Mouse (Mus musculus): Measurements from ENCODE around the gene Derl3. TPM values are rescaled to one million over a fixed set of nuclear protein-coding genes. Genes with fewer than 3 reads are reported as not detected.

Derl3 gene
- polyA plus RNA-seq, 1 experiment from 2014 or later: 3.7 TPM

DNA sequence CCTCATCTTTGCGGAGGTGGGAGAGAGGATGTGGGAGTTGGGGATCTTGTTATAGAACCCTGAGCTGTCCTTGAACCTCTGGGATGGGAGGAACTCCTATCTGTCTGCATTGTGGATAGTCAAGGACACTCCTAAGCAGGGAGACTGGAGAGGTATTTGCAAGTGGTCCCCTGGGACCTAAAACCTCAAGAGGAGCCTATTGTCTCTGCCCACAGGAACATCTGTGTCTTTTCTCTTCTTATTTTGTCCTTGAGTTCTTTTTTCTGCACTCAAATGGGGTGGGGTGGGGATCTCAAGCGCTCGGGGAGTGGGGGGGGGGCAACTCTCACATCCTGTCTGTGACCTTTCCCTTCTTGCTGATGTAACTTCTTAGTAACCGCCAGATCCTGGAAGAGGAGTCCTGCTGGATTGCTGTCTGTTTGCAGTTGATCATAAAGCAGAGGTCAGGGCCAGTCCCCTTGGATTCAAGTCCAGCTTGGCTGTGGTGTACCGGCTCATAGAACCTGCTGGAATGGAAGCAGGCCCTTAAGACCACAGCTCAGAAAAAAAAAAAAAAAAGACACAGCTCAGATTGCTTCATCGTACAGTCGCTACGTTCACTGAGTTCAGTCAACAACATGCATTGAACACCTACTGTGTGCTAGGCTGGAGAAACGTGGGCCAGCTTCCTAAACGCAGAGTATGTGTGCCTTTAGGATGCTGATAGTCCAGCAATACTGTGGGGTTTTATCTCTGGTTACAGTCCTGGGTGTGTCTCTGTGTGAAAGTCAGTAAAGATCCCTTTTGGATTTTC lies 44.8 kb downstream of the Derl3 start:
- Histone ChIP-seq H3K27me3 (peaks cover 48% of the 10 kb centered on the region), H3K9me3 (no peaks in the 10 kb centered on the region), H3K27ac (no peak overlapping the region), H3K4me3 (no peak overlapping the region), H3K9ac (no peak overlapping the region), H3K4me1 (peaks cover 15% of the 10 kb centered on the region), H3K4me2 (replicated peaks) (no peak overlapping the region), H3K36me3 (no peaks in the 10 kb centered on the region)
- ATAC-seq (ENCODE audit: low FRiP score, low read depth): no peak
- WGBS: 59% methylated on average over 10 of the region's 10 CpGs

DNA sequence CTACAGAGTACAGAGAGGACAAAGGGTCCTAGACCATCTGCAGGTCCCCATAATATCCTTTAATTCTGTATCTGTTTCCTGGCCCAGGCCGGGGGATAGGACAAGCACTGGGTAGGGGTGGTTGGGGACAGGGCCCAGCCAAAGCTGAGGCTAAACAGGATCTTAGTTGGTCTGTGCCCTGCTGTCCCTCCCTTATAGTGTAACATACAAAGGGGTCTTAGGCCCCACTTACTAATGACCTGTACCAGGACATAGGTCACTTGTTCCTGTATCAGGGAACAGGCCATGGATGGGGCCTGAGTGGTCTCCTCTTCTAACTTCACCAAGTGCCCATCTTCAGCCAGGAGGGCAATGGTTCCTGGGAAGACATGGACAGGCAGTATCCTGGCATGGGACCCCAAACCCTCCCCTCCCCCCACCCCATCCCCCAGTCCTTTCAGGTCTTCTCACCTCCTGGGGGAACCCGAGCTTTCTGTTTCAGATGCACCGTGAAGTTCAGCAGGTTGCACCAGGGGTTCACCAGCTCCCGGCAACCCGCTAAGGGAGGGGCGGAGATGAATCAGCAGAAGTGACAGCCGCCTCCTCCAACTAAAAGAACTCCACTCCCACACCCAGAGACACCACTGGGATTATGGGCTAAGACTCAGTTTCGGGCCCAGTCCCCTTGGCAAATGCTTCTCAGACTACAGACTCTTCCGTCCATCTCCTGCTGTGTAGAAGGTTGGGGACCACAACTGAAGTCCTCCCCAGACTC lies 46.4 kb downstream of the Derl3 start:
- H3K36me3 ChIP-seq: no peaks in the 10 kb centered on the region
- no peak for ATAC-seq (ENCODE audit: low FRiP score, low read depth)
- H3K27me3 ChIP-seq: peaks cover 48% of the 10 kb centered on the region
- H3K4me3 ChIP-seq: no peak overlapping the region
- no peaks in the 10 kb centered on the region for H3K9me3 ChIP-seq
- H3K4me2 ChIP-seq (replicated peaks): no peak overlapping the region
- 39% methylated on average over 9 of the region's 9 CpGs for WGBS
- no peak overlapping the region for H3K27ac ChIP-seq
- H3K9ac ChIP-seq: no peak overlapping the region
- peaks cover 12% of the 10 kb centered on the region for H3K4me1 ChIP-seq

DNA sequence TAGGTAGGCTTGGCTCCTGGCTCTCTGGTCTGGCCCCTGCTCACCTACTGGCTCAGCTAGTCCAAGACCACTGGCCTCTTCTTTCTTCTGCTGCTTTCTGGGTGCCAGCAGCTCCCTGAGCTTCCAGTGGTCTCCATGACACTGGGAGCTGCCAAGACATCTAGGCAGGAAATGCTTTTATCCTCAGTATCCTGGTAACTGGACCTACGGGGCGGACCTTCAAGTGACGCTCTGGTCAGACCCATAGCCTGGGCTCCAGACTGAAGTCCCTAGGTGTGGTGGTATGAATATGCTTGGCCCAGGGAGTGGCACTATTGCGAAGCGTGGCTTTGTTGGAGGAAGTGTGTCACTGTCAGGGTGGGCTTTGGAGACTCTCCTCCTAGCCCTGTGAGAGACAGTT lies 47.3 kb downstream of the Derl3 start, which contains the start of gene Gm867:
Gene Gm867, minus strand, starts transcription at position 153 of the 400 bp plus-strand sequence.
- Histone ChIP-seq H3K9ac (no peak within 1 kb of the TSS), H3K4me2 (replicated peaks) (no peak within 1 kb of the TSS), H3K4me1 (peaks cover 8% of the 10 kb centered on the region), H3K4me3 (no peak within 1 kb of the TSS), H3K27me3 (peaks cover 42% of the 10 kb centered on the region), H3K27ac (no peak within 1 kb of the TSS), H3K9me3 (no peaks in the 10 kb centered on the region), H3K36me3 (no peaks in the 10 kb centered on the region)
- ATAC-seq (ENCODE audit: low FRiP score, low read depth): no peak
- WGBS: 82% methylated on average over 5 of the region's 5 CpGs

DNA sequence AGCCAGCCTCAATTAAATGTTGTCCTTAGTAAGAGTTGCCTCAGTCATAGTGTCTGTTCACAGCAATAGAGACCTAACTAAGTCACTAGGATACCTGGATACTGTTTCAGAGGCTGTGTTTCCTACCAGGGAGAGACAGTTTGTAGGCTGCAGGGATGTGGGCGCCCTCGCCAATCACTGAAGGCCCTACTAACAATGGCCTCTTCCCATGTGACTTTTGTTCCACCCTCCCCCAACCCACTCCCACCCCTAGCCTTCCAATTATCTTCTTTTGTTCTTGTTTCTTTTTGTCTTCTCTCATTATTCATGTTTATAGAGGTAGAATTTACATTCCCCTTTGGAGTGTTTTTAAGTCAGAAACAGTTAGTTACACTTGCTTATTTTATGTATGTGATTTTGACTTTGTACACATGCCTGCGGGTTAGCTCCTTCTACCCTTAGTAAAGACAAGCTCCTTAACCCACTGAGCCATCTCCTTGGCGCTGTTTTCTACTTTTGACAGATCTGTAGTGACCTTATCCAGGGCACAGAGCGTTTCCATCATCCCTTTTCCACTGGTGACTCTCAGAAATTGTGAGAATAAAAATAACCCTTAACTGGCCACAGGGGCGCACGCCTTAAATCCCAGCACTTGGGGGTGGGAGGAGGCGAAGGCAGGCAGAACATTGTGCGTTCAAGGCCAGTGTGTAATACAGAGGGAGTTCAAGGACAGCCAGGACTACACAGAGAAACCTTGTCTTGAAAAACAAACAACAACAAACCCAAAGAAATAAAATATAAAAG lies 48.0 kb downstream of the Derl3 start:
- H3K9me3 ChIP-seq: no peaks in the 10 kb centered on the region
- no peak for ATAC-seq (ENCODE audit: low FRiP score, low read depth)
- WGBS: 80% methylated on average over 9 of the region's 9 CpGs
- no peak overlapping the region for H3K9ac ChIP-seq
- H3K27ac ChIP-seq: no peak overlapping the region
- H3K36me3 ChIP-seq: no peaks in the 10 kb centered on the region
- no peak overlapping the region for H3K4me3 ChIP-seq
- H3K4me2 ChIP-seq (replicated peaks): no peak overlapping the region
- H3K4me1 ChIP-seq: peaks cover under 1% of the 10 kb centered on the region; the same call in 1 of the 2 replicates
- peaks cover 35% of the 10 kb centered on the region for H3K27me3 ChIP-seq

DNA sequence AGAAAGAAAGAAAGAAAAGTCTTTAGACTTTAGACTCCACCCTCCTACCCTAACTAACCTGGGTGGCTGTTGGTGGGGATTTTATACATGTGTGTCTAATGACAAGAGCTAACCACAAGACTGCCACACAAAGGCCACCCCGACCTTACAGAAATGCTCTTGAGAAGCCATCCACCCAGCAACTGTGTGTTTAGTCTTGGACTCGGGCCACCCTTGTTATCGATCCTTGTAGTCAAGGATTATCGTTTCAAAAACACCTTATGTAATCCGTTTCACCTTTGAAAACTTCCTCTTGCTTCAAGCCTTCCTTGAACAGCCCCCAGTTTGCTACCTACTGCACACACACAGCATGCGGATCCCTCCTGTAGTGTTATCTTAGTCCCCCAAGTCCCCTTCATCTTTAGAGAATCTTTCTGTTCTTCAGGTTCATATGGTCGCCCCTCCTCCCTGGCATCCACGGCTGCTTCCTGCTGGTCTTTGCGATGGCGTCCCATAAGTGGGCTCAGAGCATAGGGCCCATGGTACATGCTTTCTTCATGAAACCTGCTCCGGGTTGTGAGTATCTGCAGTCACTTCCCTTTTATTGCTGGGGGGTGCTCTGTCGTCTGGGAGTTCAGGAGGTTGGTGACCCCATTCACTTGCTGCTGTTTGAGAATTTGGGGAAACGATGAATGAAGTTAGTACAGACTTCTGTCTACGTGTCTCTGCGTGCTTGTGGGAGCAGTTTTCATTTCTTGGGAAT lies 49.7 kb downstream of the Derl3 start, which contains the start of gene Vpreb3:
Gene Vpreb3, plus strand, starts transcription at position 322 of the 742 bp plus-strand sequence.
- Histone ChIP-seq H3K36me3 (no peaks in the 10 kb centered on the region), H3K9me3 (no peaks in the 10 kb centered on the region), H3K4me1 (no peaks in the 10 kb centered on the region), H3K4me3 (no peak within 1 kb of the TSS), H3K9ac (no peak within 1 kb of the TSS), H3K27me3 (peaks cover 18% of the 10 kb centered on the region), H3K4me2 (replicated peaks) (no peak within 1 kb of the TSS), H3K27ac (no peak within 1 kb of the TSS)
- 79% methylated on average over 15 of the region's 15 CpGs for WGBS
- ATAC-seq (ENCODE audit: low FRiP score, low read depth): no peak

DNA sequence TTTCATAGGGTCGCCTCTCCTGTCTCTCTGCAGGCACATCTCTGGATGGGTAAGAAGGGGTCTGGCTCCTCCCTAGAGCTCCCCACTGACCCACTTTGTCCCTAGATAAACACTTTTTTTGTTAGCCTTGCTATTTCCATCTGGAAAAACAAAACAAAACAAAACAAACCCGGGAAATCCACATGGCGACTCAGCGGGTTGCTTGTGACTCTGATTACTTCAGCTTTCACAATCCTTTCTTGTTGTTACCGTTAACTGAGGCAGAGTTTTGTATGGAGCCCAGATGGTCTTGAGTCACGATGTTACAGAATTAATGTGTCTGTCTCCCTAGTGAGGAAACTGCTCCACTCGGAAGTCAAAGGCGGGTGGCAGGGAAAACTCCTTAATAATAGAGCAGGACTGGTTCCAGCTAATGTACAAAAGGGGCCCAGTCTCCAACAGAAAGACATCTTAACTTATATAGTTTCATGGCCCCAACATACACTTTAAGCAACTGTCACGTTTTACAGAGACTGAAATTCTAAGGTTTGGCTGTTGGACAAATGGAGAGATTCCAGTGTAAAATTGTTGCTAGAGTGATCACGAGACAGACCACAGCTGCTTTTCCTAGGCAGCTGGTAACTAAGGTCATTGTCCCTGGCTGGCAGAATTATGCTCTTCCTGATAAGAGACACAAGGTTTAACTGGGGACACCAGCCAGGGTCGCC lies 51.0 kb downstream of the Derl3 start:
- no peak for ATAC-seq (ENCODE audit: low FRiP score, low read depth)
- Histone ChIP-seq H3K4me2 (replicated peaks) (no peak overlapping the region), H3K36me3 (no peaks in the 10 kb centered on the region), H3K4me1 (no peaks in the 10 kb centered on the region), H3K27me3 (peaks cover 10% of the 10 kb centered on the region; the same call in 1 of the 2 replicates), H3K9ac (no peak overlapping the region), H3K9me3 (no peaks in the 10 kb centered on the region), H3K4me3 (no peak overlapping the region), H3K27ac (no peak overlapping the region)
- 46% methylated on average over 11 of the region's 11 CpGs for WGBS

DNA sequence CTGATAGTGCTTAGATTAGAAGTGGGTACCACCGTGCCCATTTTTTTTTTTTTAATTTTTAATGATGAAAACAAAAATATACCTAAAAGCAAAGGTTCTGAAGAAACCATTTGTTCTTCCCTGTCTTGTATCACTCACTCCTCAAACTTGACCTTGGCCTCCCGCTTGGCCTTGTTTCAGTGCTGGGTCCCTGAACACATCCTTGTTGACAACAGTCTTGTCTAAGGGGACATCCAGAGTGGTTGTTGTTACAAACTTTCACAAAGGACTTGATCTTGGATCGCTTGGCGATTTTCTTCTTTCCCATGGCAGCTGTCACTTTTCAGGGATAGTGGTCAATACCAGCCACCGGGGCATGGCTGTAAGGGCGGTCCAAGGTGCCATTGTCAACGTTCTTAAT lies 52.0 kb downstream of the Derl3 start:
- no peak overlapping the region for H3K4me3 ChIP-seq
- no peak overlapping the region for H3K9ac ChIP-seq
- H3K4me1 ChIP-seq: no peaks in the 10 kb centered on the region
- H3K4me2 ChIP-seq (replicated peaks): no peak overlapping the region
- WGBS: 92% methylated on average over 7 of the region's 7 CpGs
- no peak for ATAC-seq (ENCODE audit: low FRiP score, low read depth)
- no peaks in the 10 kb centered on the region for H3K36me3 ChIP-seq
- no peaks in the 10 kb centered on the region for H3K9me3 ChIP-seq
- peaks cover 11% of the 10 kb centered on the region for H3K27me3 ChIP-seq
- H3K27ac ChIP-seq: no peak overlapping the region

Other genes starting within 250 kb of the Derl3 start
- 3.1 TPM in 2 replicates for gene Susd2, start 249.4 kb upstream of the Derl3 start, polyA plus RNA-seq (2015; fragmentation: Nextera tagmentation; extraction: Ambion mirVana)
- 30.9 and 32.5 TPM in 2 replicates for gene Cabin1, start 129.1 kb upstream of the Derl3 start, polyA plus RNA-seq (2015; fragmentation: Nextera tagmentation; extraction: Ambion mirVana)
- gene Ddt, start 120.0 kb upstream of the Derl3 start, polyA plus RNA-seq (2015; fragmentation: Nextera tagmentation; extraction: Ambion mirVana): 92.4 and 95.9 TPM in 2 replicates
- gene Gm20441, start 112.5 kb upstream of the Derl3 start, polyA plus RNA-seq (2015; fragmentation: Nextera tagmentation; extraction: Ambion mirVana): 0.86 TPM in 1 of 2 replicates, not detected in the other
- gene Gstt3, start 112.0 kb upstream of the Derl3 start, polyA plus RNA-seq (2015; fragmentation: Nextera tagmentation; extraction: Ambion mirVana): 19.6 and 21.5 TPM in 2 replicates
- 14.9 and 16.3 TPM in 2 replicates for gene Gstt1, start 94.8 kb upstream of the Derl3 start, polyA plus RNA-seq (2015; fragmentation: Nextera tagmentation; extraction: Ambion mirVana)
- gene Gstt4, start 70.9 kb upstream of the Derl3 start, polyA plus RNA-seq (2015; fragmentation: Nextera tagmentation; extraction: Ambion mirVana): not detected in 2 replicates
- gene Gstt2, start 56.0 kb upstream of the Derl3 start, polyA plus RNA-seq (2015; fragmentation: Nextera tagmentation; extraction: Ambion mirVana): 12.7 and 13.8 TPM in 2 replicates
- 1,677 and 1,740 TPM in 2 replicates for gene Mif, start 33.2 kb upstream of the Derl3 start, polyA plus RNA-seq (2015; fragmentation: Nextera tagmentation; extraction: Ambion mirVana)
- 247 and 248 TPM in 2 replicates for gene Smarcb1, start 28.2 kb downstream of the Derl3 start, polyA plus RNA-seq (2015; fragmentation: Nextera tagmentation; extraction: Ambion mirVana)
- 9.8 and 11.5 TPM in 2 replicates for gene Chchd10, start 39.7 kb downstream of the Derl3 start, polyA plus RNA-seq (2015; fragmentation: Nextera tagmentation; extraction: Ambion mirVana)
- 194 and 198 TPM in 2 replicates for gene Mmp11, start 43.1 kb downstream of the Derl3 start, polyA plus RNA-seq (2015; fragmentation: Nextera tagmentation; extraction: Ambion mirVana)
- gene Gm867, start 47.3 kb downstream of the Derl3 start, polyA plus RNA-seq (2015; fragmentation: Nextera tagmentation; extraction: Ambion mirVana): 0.15 TPM in 1 of 2 replicates, not detected in the other
- 0.33 and 0.66 TPM in 2 replicates for gene Vpreb3, start 49.6 kb downstream of the Derl3 start, polyA plus RNA-seq (2015; fragmentation: Nextera tagmentation; extraction: Ambion mirVana)
- gene Gm5134, start 61.1 kb downstream of the Derl3 start, polyA plus RNA-seq (2015; fragmentation: Nextera tagmentation; extraction: Ambion mirVana): 0.11 TPM in 1 of 2 replicates, not detected in the other
- gene Zfp280b, start 139.2 kb downstream of the Derl3 start, polyA plus RNA-seq (2015; fragmentation: Nextera tagmentation; extraction: Ambion mirVana): 22.1 and 22.5 TPM in 2 replicates
- not detected in 2 replicates for gene Slc5a4b, start 217.5 kb downstream of the Derl3 start, polyA plus RNA-seq (2015; fragmentation: Nextera tagmentation; extraction: Ambion mirVana)